Mouse (Mus musculus) forebrain, postnatal 0 days (tissue): ENCODE measurements around the gene Actr5. TPM values are rescaled to one million over a fixed set of nuclear protein-coding genes. Genes with fewer than 3 reads are reported as not detected.

Experiments used
- ATAC-seq: fragments of 200-750 bp; cut with Nextera tagmentation; 2 replicates; pipeline ENCODE4 v1.8.0; 2017; ENCODE audit warnings: mild to moderate bottlenecking, moderate library complexity
- DNase-seq: peaks from one replicate; pipeline ENCODE4 v3.0.0-alpha.2; 2015
- H3K27ac ChIP-seq: fragments of 300-500 bp; sonication (generic); 2 replicates; pipeline ENCODE4 v1.5.1; 2014; ENCODE audit warnings: low read depth, mild to moderate bottlenecking, antibody characterized with exemption, low read length, moderate library complexity, mixed read lengths
- H3K27me3 ChIP-seq: fragments of 300-500 bp; sonication (generic); 2 replicates; pipeline ENCODE4 v1.6.1; 2014; ENCODE audit warnings: mild to moderate bottlenecking, low read length, mixed read lengths; ENCODE audit not compliant: insufficient read depth
- H3K36me3 ChIP-seq: fragments of 300-500 bp; sonication (generic); 2 replicates; pipeline ENCODE4 v1.6.1; 2014; ENCODE audit warnings: mild to moderate bottlenecking, moderate library complexity; ENCODE audit not compliant: insufficient read depth
- H3K4me1 ChIP-seq: fragments of 300-500 bp; sonication (generic); 2 replicates; pipeline ENCODE4 v1.6.1; 2014; ENCODE audit warnings: antibody characterized with exemption; ENCODE audit not compliant: insufficient read depth
- H3K4me2 ChIP-seq: fragments of 300-500 bp; sonication (generic); 2 replicates; pipeline ENCODE4 v1.6.1; 2014; ENCODE audit warnings: low read depth, mild to moderate bottlenecking, moderate library complexity
- H3K4me3 ChIP-seq: fragments of 300-500 bp; sonication (generic); 2 replicates; pipeline ENCODE4 v1.5.1; 2014; ENCODE audit warnings: low read depth, low read length, mixed read lengths
- H3K9ac ChIP-seq: fragments of 300-500 bp; sonication (generic); 2 replicates; pipeline ENCODE4 v1.6.1; 2014; ENCODE audit warnings: mild to moderate bottlenecking
- H3K9me3 ChIP-seq: fragments of 300-500 bp; sonication (generic); 2 replicates; pipeline ENCODE4 v1.6.1; 2016; ENCODE audit warnings: low read length
- CTCF ChIP-seq: sonication (generic); IDR thresholded peaks from 2 replicates; pipeline ENCODE4 v1.5.1; 2016; ENCODE audit warnings: antibody characterized with exemption, control low read depth, low read depth
- WGBS: fragments of 180-500 bp; shearing (Covaris S2); extraction: QIAGEN DNeasy Blood & Tissue Kit; methylation state at CpG from one replicate; pipeline ENCODE4 v1.1.7; 2014; 5-methylcytosine and 5-hydroxymethylcytosine counted together
- polyA plus RNA-seq: library from polyadenylated mRNA; unstranded; fragments of >200 nt; fragmentation: Nextera tagmentation; extraction: Ambion mirVana; gene quantifications from 2 replicates; pipeline ENCODE4 v1.2.1, GENCODE M21; 2015
- total RNA-seq: library from RNA; depleted of rRNA; stranded (reverse); fragments of >200 nt; gene quantifications from 2 replicates; pipeline ENCODE4 v1.2.3, GENCODE M21; 2014

The Actr5 gene
- total and polyA plus RNA-seq, 2 experiments from 2014 or later, result 8.2 to 30.8 TPM

GRCm38 (mm10) chr2:158666071-158666800 is 41.5 kb downstream of the Actr5 start:
- H3K27ac ChIP-seq, result peak overlapping the region; percentile 90

GRCm38 (mm10) chr2:158667022-158667670 is 42.5 kb downstream of the Actr5 start:
- 1% methylated on average over 44 of the region's 47 CpGs for WGBS

More at GRCm38 (mm10) chr2:158666071-158666800, 41.5 kb downstream of the Actr5 start:
- WGBS, result 38% methylated on average over 13 of the region's 13 CpGs
- no peak for DNase-seq
- Histone ChIP-seq H3K27me3 (no peaks in the 10 kb centered on the region), H3K9ac (0 out of 2 replicates have a peak overlapping the region, but pooled peaks have one; percentile 86), H3K36me3 (no peaks in the 10 kb centered on the region), H3K4me3 (no peak overlapping the region), H3K4me1 (peaks cover 6% of the 10 kb centered on the region), H3K4me2 (peak overlapping the region; percentile 88; the same call in 1 of the 2 replicates), H3K9me3 (no peaks in the 10 kb centered on the region)
- no peak for ATAC-seq
- no peak for TF ChIP-seq CTCF

GRCm38 (mm10) chr2:158667671-158668432 is 43.2 kb downstream of the Actr5 start:
- peak overlapping the region; percentile 72 for H3K4me3 ChIP-seq
- no peaks in the 10 kb centered on the region for H3K36me3 ChIP-seq
- H3K27me3 ChIP-seq, result no peaks in the 10 kb centered on the region
- peak; percentile 61 for TF ChIP-seq CTCF
- under 1% methylated on average over 51 of the region's 54 CpGs for WGBS
- H3K4me1 ChIP-seq, result peaks cover 6% of the 10 kb centered on the region
- H3K9ac ChIP-seq, result peak overlapping the region; percentile 86
- H3K9me3 ChIP-seq, result no peaks in the 10 kb centered on the region
- H3K4me2 ChIP-seq, result peak overlapping the region; percentile 88
- peak; percentile 82 for DNase-seq
- peak overlapping the region; percentile 90 for H3K27ac ChIP-seq
- ATAC-seq, result peak; percentile 72

More at GRCm38 (mm10) chr2:158667022-158667670, 42.5 kb downstream of the Actr5 start:
- peak; percentile 87 for ATAC-seq
- Histone ChIP-seq H3K9me3 (no peaks in the 10 kb centered on the region), H3K36me3 (no peaks in the 10 kb centered on the region), H3K9ac (peak overlapping the region; percentile 86), H3K27me3 (no peaks in the 10 kb centered on the region), H3K4me1 (peaks cover 6% of the 10 kb centered on the region), H3K4me3 (peak overlapping the region; percentile 72), H3K27ac (peak overlapping the region; percentile 90), H3K4me2 (peak overlapping the region; percentile 88)
- DNase-seq, result peak; percentile 89
- TF ChIP-seq CTCF, result no peak

GRCm38 (mm10) chr2:158668433-158669010 is 43.8 kb downstream of the Actr5 start:
- no peaks in the 10 kb centered on the region for H3K36me3 ChIP-seq
- H3K4me3 ChIP-seq, result peak overlapping the region; percentile 72
- no peaks in the 10 kb centered on the region for H3K27me3 ChIP-seq
- H3K9me3 ChIP-seq, result no peaks in the 10 kb centered on the region
- peak overlapping the region; percentile 88 for H3K4me2 ChIP-seq
- ATAC-seq (peak; percentile 37; the same call in 1 of the 2 replicates), DNase-seq (no peak)
- H3K4me1 ChIP-seq, result peaks cover 10% of the 10 kb centered on the region
- peak overlapping the region; percentile 90 for H3K27ac ChIP-seq
- no peak for TF ChIP-seq CTCF
- H3K9ac ChIP-seq, result peak overlapping the region; percentile 86
- WGBS, result 9% methylated on average over 23 of the region's 23 CpGs

- no peaks in the 10 kb centered on the region for H3K36me3 ChIP-seq
- 66% methylated on average over 13 of the region's 13 CpGs for WGBS
- H3K9me3 ChIP-seq, result no peaks in the 10 kb centered on the region
- no peak for ATAC-seq
- H3K4me2 ChIP-seq, result peak overlapping the region; percentile 88
- DNase-seq, result no peak
- H3K27ac ChIP-seq, result peak overlapping the region; percentile 90; the same call in 1 of the 2 replicates
- H3K9ac ChIP-seq, result peak overlapping the region; percentile 86; the same call in 1 of the 2 replicates
- H3K4me3 ChIP-seq, result peak overlapping the region; percentile 72
- no peak for TF ChIP-seq CTCF
- no peaks in the 10 kb centered on the region for H3K27me3 ChIP-seq
- H3K4me1 ChIP-seq, result peaks cover 12% of the 10 kb centered on the region
Observed at GRCm38 (mm10) chr2:158669199-158670195, 44.8 kb downstream of the Actr5 start.
